Mouse (Mus musculus) kidney, adult 2 months (tissue): ENCODE data around the gene Cyp39a1.

Source experiments
- CTCF ChIP-seq: fragments of 200-500 bp; conservative IDR thresholded peaks from 2 replicates; pipeline ENCODE4 v1.5.1; 2011; ENCODE audit warnings: low read depth, mild to moderate bottlenecking, control low read depth, low read length, moderate library complexity, mixed read lengths; ENCODE audit not compliant: insufficient read depth, insufficient read length
- POLR2A ChIP-seq: fragments of 200-500 bp; IDR thresholded peaks from one replicate; pipeline ENCODE4 v1.6.1; 2011; ENCODE audit warnings: low read depth, low read length, control low read depth

GRCm38 (mm10) chr17:43645136-43645535, 22.1 kb upstream of the Cyp39a1 start:
- no peak for TF ChIP-seq CTCF
- TF ChIP-seq POLR2A: no peak
